Mouse (Mus musculus): ENCODE results near the gene Rnf8.

GRCm38 (mm10) chr17:29673325-29673724, 58.7 kb downstream of the Rnf8 start:
- TF ChIP-seq CTCF (IDR thresholded peaks at IDR 0.05; ENCODE audit: borderline replicate concordance, control insufficient read depth, extremely low read depth, insufficient read depth, low read length, poor library complexity) (no peak), POLR2A (IDR thresholded peaks at IDR 0.05; ENCODE audit: control insufficient read depth, extremely low read depth, insufficient read depth, low read length, poor library complexity) (no peak)
